In the genomic region with DNA sequence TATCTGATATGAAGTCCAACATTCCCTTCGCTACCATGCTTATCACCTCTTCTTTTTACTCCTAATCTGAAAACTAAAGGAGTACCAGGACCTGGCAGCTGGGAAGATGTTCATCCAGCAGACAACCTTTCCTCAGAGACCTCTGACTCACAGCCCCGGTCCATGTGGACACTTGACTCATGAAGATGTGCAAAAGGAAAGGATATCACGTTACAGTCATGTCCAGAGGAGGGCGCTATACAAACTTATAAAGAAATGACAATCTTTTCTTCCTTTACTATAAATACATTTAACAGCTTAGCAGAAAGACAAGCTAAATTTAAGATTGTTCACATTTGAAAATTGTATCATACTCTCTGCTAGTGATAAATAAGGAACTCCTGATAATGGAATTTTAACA, we compare ENCODE assay signal across 14 mouse cellular contexts. TPM values are rescaled to one million over a fixed set of nuclear protein-coding genes. Genes with fewer than 3 reads are reported as not detected.
DNase-seq lines count a peak whose midpoint lies in the region; ATAC-seq and TF ChIP-seq lines count a peak whose summit lies in the region.
"Had no signal": no experiment of that assay in that cellular context is flagged by ENCODE, and none has a peak within 500 bp of the region (broad histone marks: within the 10 kb centered on the region; RNA-seq: fewer than 3 reads in every experiment).

No protein-coding gene starts in this region.

- DNase-seq in frontal cortex, postnatal 36 days (ENCODE audit: low spot score in 2 of 2), result no peak
- DNase-seq in lung, postnatal 36 days, result peak; percentile 39
- no peak for DNase-seq in lung, postnatal 14 days
- DNase-seq in MEL (ENCODE audit: low read depth, low spot score), result peak; percentile 60
- DNase-seq in naive thymus-derived CD4-positive, alpha-beta T cell, adult 2 months (ENCODE audit: low read depth), result peak; percentile 23
- DNase-seq in left cerebral cortex, adult 18-20 months (ENCODE audit: low spot score in 2 of 2), result no peak
- no peak for DNase-seq in thymus, adult 2 months
- DNase-seq: cerebellum, adult 18-20 months; kidney, adult 8-10 months had no signal

- H3K9me3 ChIP-seq in MEL (replicated peaks; ENCODE audit: insufficient read depth, low read length), result no peaks in the 10 kb centered on the region
- H3K9me3 ChIP-seq: heart, embryonic 15.5 days had no signal

- ATAC-seq in frontal cortex, adult (ENCODE audit: low TSS enrichment), result peak; percentile 29; the same call in 1 of the 2 replicates

- 93% methylated on average over 4 of the region's 4 CpGs for WGBS in thymus, adult 2 months

- no peak overlapping the region for H3K4me3 ChIP-seq in MEL (ENCODE audit: control insufficient read depth in 1 of 2, insufficient read depth in 1 of 2, low read depth in 2 of 2, low read length in 2 of 2)
- H3K4me3 ChIP-seq in thymus, adult 2 months (ENCODE audit: control insufficient read depth, insufficient read depth, low read length), result no peak overlapping the region
- H3K4me3 ChIP-seq: heart, embryonic 15.5 days had no signal

- H3K9ac ChIP-seq in MEL (ENCODE audit: control insufficient read depth, low read depth, low read length, poor library complexity, severe bottlenecking), result no peak overlapping the region
- H3K9ac ChIP-seq: heart, embryonic 15.5 days had no signal

- TF ChIP-seq RAD21 in MEL (IDR thresholded peaks at IDR 0.05; ENCODE audit: low read depth, low read length), result peak; percentile 42

- no peaks in the 10 kb centered on the region for H3K27me3 ChIP-seq in MEL (ENCODE audit: control insufficient read depth in 1 of 2, insufficient read depth in 2 of 2, low read length in 2 of 2)
- no peaks in the 10 kb centered on the region for H3K27me3 ChIP-seq in thymus, adult 2 months (ENCODE audit: control insufficient read depth, insufficient read depth, low read length)
- H3K27me3 ChIP-seq: heart, embryonic 15.5 days had no signal

- no peaks in the 10 kb centered on the region for H3K36me3 ChIP-seq in MEL (ENCODE audit: control insufficient read depth in 1 of 2, insufficient read depth in 2 of 2, low read length in 2 of 2)
- peaks cover 11% of the 10 kb centered on the region for H3K36me3 ChIP-seq in thymus, adult 2 months (ENCODE audit: control insufficient read depth, insufficient read depth, low read length)

- no peak for TF ChIP-seq POLR2A in MEL (IDR thresholded peaks at IDR 0.05; ENCODE audit: control insufficient read depth in 1 of 2, insufficient read depth in 1 of 2, low read depth in 1 of 2, low read length in 2 of 2, poor library complexity in 1 of 2)
- TF ChIP-seq POLR2A in thymus, adult 2 months (IDR thresholded peaks at IDR 0.05; ENCODE audit: control insufficient read depth, extremely low read depth, insufficient read depth, low read length, poor library complexity), result no peak

- TF ChIP-seq EP300 in MEL (IDR thresholded peaks at IDR 0.05; ENCODE audit: low read depth in 1 of 2, low read length in 2 of 2), result no peak

- H3K4me1 ChIP-seq in MEL (ENCODE audit: control insufficient read depth in 1 of 2, insufficient read depth in 2 of 2, low read length in 2 of 2), result no peaks in the 10 kb centered on the region
- H3K4me1 ChIP-seq in thymus, adult 2 months (replicated peaks; ENCODE audit: control insufficient read depth, insufficient read depth, low read length), result peaks cover 17% of the 10 kb centered on the region
- H3K4me1 ChIP-seq: heart, embryonic 15.5 days had no signal

- peak in 2 of 3 experiments; percentile 34 to 56; a peak in 4 of 6 replicates for TF ChIP-seq CTCF in MEL (IDR thresholded peaks at IDR 0.05 in 2 of 3, conservative IDR thresholded peaks at IDR 0.05 in 1 of 3; ENCODE audit: control insufficient read depth in 1 of 3, insufficient read depth in 1 of 3, low read depth in 2 of 3, low read length in 3 of 3, poor library complexity in 1 of 3, severe bottlenecking in 1 of 3)
- no peak for TF ChIP-seq CTCF in thymus, adult 2 months (IDR thresholded peaks at IDR 0.05; ENCODE audit: borderline replicate concordance, control insufficient read depth, extremely low read depth, insufficient read depth, low read length, poor library complexity)

- no peaks in the 10 kb centered on the region for H3K79me2 ChIP-seq in MEL (ENCODE audit: control insufficient read depth, insufficient read depth, low read length, poor library complexity)

- no peak overlapping the region for H3K27ac ChIP-seq in MEL (ENCODE audit: control insufficient read depth, low read depth, low read length)
- no peak overlapping the region for H3K27ac ChIP-seq in thymus, adult 2 months (ENCODE audit: control insufficient read depth, insufficient read depth, low read length)
- H3K27ac ChIP-seq: heart, embryonic 15.5 days had no signal

TF ChIP-seq in MEL, 35 proteins besides CTCF, POLR2A, EP300 and RAD21:
- TF ChIP-seq TCF12 (IDR thresholded peaks at IDR 0.05; ENCODE audit: low read depth, low read length) (no peak), SMC3 (IDR thresholded peaks at IDR 0.05; ENCODE audit: low read depth, low read length) (peak; percentile 65), CHD1 (IDR thresholded peaks at IDR 0.05; ENCODE audit: low read depth, low read length) (no peak), ZC3H11A (IDR thresholded peaks at IDR 0.05; ENCODE audit: low read depth, low read length) (0 out of 2 replicates have a peak, but pooled peaks have one; percentile 24), NRF1 (IDR thresholded peaks at IDR 0.05; ENCODE audit: insufficient read depth, low read depth, low read length, poor library complexity, severe bottlenecking) (no peak), MAFK (IDR thresholded peaks at IDR 0.05; ENCODE audit: borderline replicate concordance, low read depth, low read length) (no peak), ZMIZ1 (IDR thresholded peaks at IDR 0.05; ENCODE audit: low read depth, low read length) (no peak), USF1 (IDR thresholded peaks at IDR 0.05; ENCODE audit: low read depth, low read length) (no peak), E2F4 (IDR thresholded peaks at IDR 0.05; ENCODE audit: borderline replicate concordance, low read depth, low read length) (no peak), BHLHE40 (IDR thresholded peaks at IDR 0.05; ENCODE audit: borderline replicate concordance, low read depth, low read length) (no peak), MXI1 (IDR thresholded peaks at IDR 0.05; ENCODE audit: low read depth, low read length) (no peak)
TF ChIP-seq in MEL: peak in this region for 2.

RNA-seq across cellular contexts. Expression of gene Gphb5, which starts 36.4 kb away (rescaled TPM):
- not detected in 2 replicates for total RNA-seq in MEL (2012; rRNA removed)
- not detected for polyA plus RNA-seq in MEL (2012; ENCODE audit: insufficient read depth in 1 of 2, insufficient read length in 2 of 2, low read depth in 1 of 2, low replicate concordance in 2 of 2, missing spikeins in 1 of 2)
- total RNA-seq in left cerebral cortex, adult 18-20 months (2021), result not detected
- 0.08 and 0.19 TPM in 2 replicates for polyA plus RNA-seq in thymus, adult 2 months (2012; rRNA removed)
- total RNA-seq: left cerebral cortex, adult 8-10 months had no signal
- polyA plus RNA-seq: heart, embryonic 15.5 days; liver, embryonic 16.5 days; stomach, embryonic 16.5 days had no signal

Comparison
In these comparisons a context has a peak if more than half of its experiments do, and no peak if none do; other contexts are left out.
1. DNase-seq: peak in lung, postnatal 36 days (single experiment), MEL (single experiment) and naive thymus-derived CD4-positive, alpha-beta T cell, adult 2 months (single experiment); none in frontal cortex, postnatal 36 days (0 of 2), lung, postnatal 14 days (single experiment), left cerebral cortex, adult 18-20 months (0 of 2) and thymus, adult 2 months (single experiment).